Mouse (Mus musculus): ENCODE measurements around the gene Cadm3. TPM values are rescaled to one million over a fixed set of nuclear protein-coding genes. Genes with fewer than 3 reads are reported as not detected.

Cadm3 gene
- total and polyA plus RNA-seq, 3 experiments, result not detected

- no peak for TF ChIP-seq MXI1 (IDR thresholded peaks at IDR 0.05; ENCODE audit: low read depth, low read length)
Measured at GRCm38 (mm10) chr1:173323839-173324585, 43.5 kb downstream of the Cadm3 start (continued).

GRCm38 (mm10) chr1:173322249-173322627, 45.3 kb downstream of the Cadm3 start:
- 0 out of 4 replicates have a peak, but pooled peaks cover 0 to 3% of the 10 kb centered on the region in 2 experiments for H3K4me1 ChIP-seq (ENCODE audit: control insufficient read depth in 1 of 2, insufficient read depth in 2 of 2)

GRCm38 (mm10) chr1:173321593-173322248, 45.8 kb downstream of the Cadm3 start:
- H3K4me1 ChIP-seq (ENCODE audit: control insufficient read depth in 1 of 2, insufficient read depth in 2 of 2), result 0 out of 4 replicates have a peak, but pooled peaks cover 0 to 3% of the 10 kb centered on the region in 2 experiments
- no peak for DNase-seq (ENCODE audit: extremely low read depth)
- H3K27me3 ChIP-seq (replicated peaks), result no peaks in the 10 kb centered on the region
- no peaks in the 10 kb centered on the region for H3K36me3 ChIP-seq (replicated peaks in 1 of 2; ENCODE audit: control insufficient read depth in 1 of 2, insufficient read depth in 1 of 2, low read length in 1 of 2)
- no peak overlapping the region for H3K9ac ChIP-seq (ENCODE audit: insufficient read depth, low read depth)
- H3K4me2 ChIP-seq (ENCODE audit: insufficient read depth, low read depth, poor library complexity, severe bottlenecking), result no peak overlapping the region
- no peak overlapping the region for H3K4me3 ChIP-seq (replicated peaks in 1 of 3; ENCODE audit: low read depth in 2 of 3, low read length in 2 of 3, poor library complexity in 1 of 3)
- TF ChIP-seq PAX5 (IDR thresholded peaks at IDR 0.05; ENCODE audit: low read length), result no peak
- TF ChIP-seq ZC3H11A (IDR thresholded peaks at IDR 0.05; ENCODE audit: low read depth, low read length), result no peak
- no peak for TF ChIP-seq KAT2A (IDR thresholded peaks at IDR 0.05; ENCODE audit: insufficient replicate concordance, low read length)
- TF ChIP-seq MYC (IDR thresholded peaks at IDR 0.05; ENCODE audit: low read depth, low read length), result no peak
- TF ChIP-seq POLR2A (IDR thresholded peaks at IDR 0.05; ENCODE audit: low read depth, low read length), result no peak
- TF ChIP-seq ZNF384 (IDR thresholded peaks at IDR 0.05; ENCODE audit: low read depth, low read length), result no peak
- TF ChIP-seq MXI1 (IDR thresholded peaks at IDR 0.05; ENCODE audit: low read depth, low read length), result no peak
- no peak for TF ChIP-seq GABPA (IDR thresholded peaks at IDR 0.05; ENCODE audit: insufficient replicate concordance, low read depth, low read length)
- TF ChIP-seq CTCF (conservative IDR thresholded peaks at IDR 0.05 in 1 of 2, IDR thresholded peaks at IDR 0.05 in 1 of 2; ENCODE audit: low read depth in 2 of 2, low read length in 2 of 2), result no peak
- TF ChIP-seq E2F4 (IDR thresholded peaks at IDR 0.05; ENCODE audit: insufficient replicate concordance, low read depth, low read length), result no peak
- no peak for TF ChIP-seq ZMIZ1 (IDR thresholded peaks at IDR 0.05; ENCODE audit: low read depth, low read length)
- TF ChIP-seq CHD2 (IDR thresholded peaks at IDR 0.05; ENCODE audit: low read length), result no peak
- no peak for TF ChIP-seq ELF1 (IDR thresholded peaks at IDR 0.05; ENCODE audit: low read depth, low read length)
- TF ChIP-seq MAX (IDR thresholded peaks at IDR 0.05; ENCODE audit: low read length), result no peak
- no peak for TF ChIP-seq POLR2AphosphoS2 (IDR thresholded peaks at IDR 0.05; ENCODE audit: low read depth, low read length)
- dilution Hi-C loops (cut with MboI; ENCODE audit: extremely low pct_ligation_motif_present, extremely low pct_unique_long_range_greater_than_20kb, low sequenced_read_pairs) (no loop called here), in situ Hi-C loops (cut with MboI; ENCODE audit: low pct_ligation_motif_present, low pct_unique_long_range_greater_than_20kb, low sequenced_read_pairs) (no loop called here)
- H3K79me2 ChIP-seq (replicated peaks; ENCODE audit: control insufficient read depth, extremely low read depth, insufficient read depth, poor library complexity, severe bottlenecking), result no peaks in the 10 kb centered on the region
- no peaks in the 10 kb centered on the region for H3K9me3 ChIP-seq (replicated peaks; ENCODE audit: low read length)
- no peak overlapping the region for H3K27ac ChIP-seq (ENCODE audit: insufficient read depth, low read depth)

More at GRCm38 (mm10) chr1:173322249-173322627, 45.3 kb downstream of the Cadm3 start:
- Histone ChIP-seq H3K27ac (ENCODE audit: insufficient read depth, low read depth) (no peak overlapping the region), H3K4me2 (ENCODE audit: insufficient read depth, low read depth, poor library complexity, severe bottlenecking) (no peak overlapping the region), H3K36me3 (replicated peaks in 1 of 2; ENCODE audit: control insufficient read depth in 1 of 2, insufficient read depth in 1 of 2, low read length in 1 of 2) (no peaks in the 10 kb centered on the region), H3K27me3 (replicated peaks) (no peaks in the 10 kb centered on the region), H3K4me3 (replicated peaks in 1 of 3; ENCODE audit: low read depth in 2 of 3, low read length in 2 of 3, poor library complexity in 1 of 3) (no peak overlapping the region), H3K9me3 (replicated peaks; ENCODE audit: low read length) (no peaks in the 10 kb centered on the region), H3K79me2 (replicated peaks; ENCODE audit: control insufficient read depth, extremely low read depth, insufficient read depth, poor library complexity, severe bottlenecking) (no peaks in the 10 kb centered on the region), H3K9ac (ENCODE audit: insufficient read depth, low read depth) (no peak overlapping the region)
- in situ Hi-C loops (cut with MboI; ENCODE audit: low pct_ligation_motif_present, low pct_unique_long_range_greater_than_20kb, low sequenced_read_pairs) (no loop called here), dilution Hi-C loops (cut with MboI; ENCODE audit: extremely low pct_ligation_motif_present, extremely low pct_unique_long_range_greater_than_20kb, low sequenced_read_pairs) (no loop called here)
- no peak for TF ChIP-seq EP300 (IDR thresholded peaks at IDR 0.05; ENCODE audit: low read length)
- no peak for TF ChIP-seq ZMIZ1 (IDR thresholded peaks at IDR 0.05; ENCODE audit: low read depth, low read length)
- no peak for TF ChIP-seq TCF12 (IDR thresholded peaks at IDR 0.05; ENCODE audit: low read depth, low read length)
- no peak for TF ChIP-seq NELFE (IDR thresholded peaks at IDR 0.05; ENCODE audit: low read depth, low read length)
- no peak for TF ChIP-seq IRF4 (IDR thresholded peaks at IDR 0.05; ENCODE audit: low read depth, low read length)
- no peak for TF ChIP-seq POLR2AphosphoS2 (IDR thresholded peaks at IDR 0.05; ENCODE audit: low read depth, low read length)
- no peak for TF ChIP-seq ETS1 (conservative IDR thresholded peaks at IDR 0.05; ENCODE audit: low read depth, low read length)
- TF ChIP-seq MAX (IDR thresholded peaks at IDR 0.05; ENCODE audit: low read length), result no peak
- TF ChIP-seq POLR2A (IDR thresholded peaks at IDR 0.05; ENCODE audit: low read depth, low read length), result no peak
- TF ChIP-seq USF1 (IDR thresholded peaks at IDR 0.05; ENCODE audit: low read depth, low read length), result no peak
- no peak for DNase-seq (ENCODE audit: extremely low read depth)
